Mouse (Mus musculus): ENCODE measurements around the gene Gm49405. TPM values are rescaled to one million over a fixed set of nuclear protein-coding genes. Genes with fewer than 3 reads are reported as not detected.
A peak's percentile ranks its signal among the peaks of the same experiment; 100 is the strongest.

Gene Gm49405
- polyA plus RNA-seq, 1 experiment: 2.4 TPM

DNA sequence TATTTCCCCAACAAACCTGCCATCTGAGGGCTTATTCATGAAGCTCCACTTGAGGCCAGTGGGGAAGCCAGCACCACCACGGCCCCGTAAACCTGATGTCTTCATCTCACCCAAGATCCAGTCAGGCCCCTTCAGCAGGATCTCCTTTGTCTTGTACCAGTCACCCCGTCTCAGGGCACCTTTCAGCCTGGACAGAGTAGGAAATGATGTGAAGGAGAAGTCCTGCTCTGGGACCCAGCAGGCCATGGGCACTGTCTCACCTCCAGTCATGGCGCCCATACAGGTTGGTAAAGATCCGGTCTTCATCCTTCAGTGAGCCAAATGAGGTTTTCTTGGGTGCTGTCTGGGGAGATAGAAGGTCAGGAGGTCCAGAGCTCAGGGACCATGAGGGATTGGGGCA lies 10.7 kb downstream of the Gm49405 start:
- no peaks in the 10 kb centered on the region for H3K27me3 ChIP-seq (ENCODE audit: control insufficient read depth, insufficient read depth, low read length, poor library complexity, severe bottlenecking)
- no peak overlapping the region for H3K9ac ChIP-seq (ENCODE audit: low read depth, poor library complexity, severe bottlenecking)
- no peaks in the 10 kb centered on the region for H3K9me3 ChIP-seq (replicated peaks; ENCODE audit: control insufficient read depth, insufficient read depth, low read length, poor library complexity, severe bottlenecking)
- H3K4me1 ChIP-seq (ENCODE audit: control insufficient read depth, insufficient read depth, low read length): no peaks in the 10 kb centered on the region
- TF ChIP-seq EP300 (IDR thresholded peaks at IDR 0.05; ENCODE audit: insufficient read depth, low read depth, low read length) (no peak), POLR2A (IDR thresholded peaks at IDR 0.05; ENCODE audit: insufficient read depth, low read length) (no peak)
- no peak overlapping the region for H3K27ac ChIP-seq (ENCODE audit: insufficient read depth, low read length)
- H3K4me3 ChIP-seq (ENCODE audit: low read depth, low read length): no peak overlapping the region
- H3K36me3 ChIP-seq (ENCODE audit: control insufficient read depth, insufficient read depth, low read length, poor library complexity, severe bottlenecking): peaks cover 8% of the 10 kb centered on the region; the same call in 1 of the 2 replicates

GRCm38 (mm10) chr19:4012432-4013022 lies 12.1 kb downstream of the Gm49405 start, which contains the start of gene Ndufv1:
Gene Ndufv1 (minus strand): TSS chr19:4012806.
- H3K27ac ChIP-seq (ENCODE audit: insufficient read depth, low read length): no peak within 1 kb of the TSS
- peak within 1 kb of the TSS; percentile 57 for H3K9ac ChIP-seq (ENCODE audit: low read depth, poor library complexity, severe bottlenecking)
- H3K4me1 ChIP-seq (ENCODE audit: control insufficient read depth, insufficient read depth, low read length): no peaks in the 10 kb centered on the region
- H3K36me3 ChIP-seq (ENCODE audit: control insufficient read depth, insufficient read depth, low read length, poor library complexity, severe bottlenecking): peaks cover 8% of the 10 kb centered on the region; the same call in 1 of the 2 replicates
- no peak for TF ChIP-seq POLR2A (IDR thresholded peaks at IDR 0.05; ENCODE audit: insufficient read depth, low read length)
- TF ChIP-seq CTCF (IDR thresholded peaks at IDR 0.05; ENCODE audit: low read depth, low read length): peak; percentile 62
- H3K27me3 ChIP-seq (ENCODE audit: control insufficient read depth, insufficient read depth, low read length, poor library complexity, severe bottlenecking): no peaks in the 10 kb centered on the region
- H3K9me3 ChIP-seq (replicated peaks; ENCODE audit: control insufficient read depth, insufficient read depth, low read length, poor library complexity, severe bottlenecking): no peaks in the 10 kb centered on the region
- H3K4me3 ChIP-seq (ENCODE audit: low read depth, low read length): peak within 1 kb of the TSS; percentile 96

- peak overlapping the region; percentile 57 for H3K9ac ChIP-seq (ENCODE audit: low read depth, poor library complexity, severe bottlenecking)
- no peak overlapping the region for H3K27ac ChIP-seq (ENCODE audit: insufficient read depth, low read length)
- H3K27me3 ChIP-seq (ENCODE audit: control insufficient read depth, insufficient read depth, low read length, poor library complexity, severe bottlenecking): no peaks in the 10 kb centered on the region
- no peaks in the 10 kb centered on the region for H3K9me3 ChIP-seq (replicated peaks; ENCODE audit: control insufficient read depth, insufficient read depth, low read length, poor library complexity, severe bottlenecking)
- no peak for TF ChIP-seq EP300 (IDR thresholded peaks at IDR 0.05; ENCODE audit: insufficient read depth, low read depth, low read length)
- no peak for TF ChIP-seq CTCF (IDR thresholded peaks at IDR 0.05; ENCODE audit: low read depth, low read length)
- no peak for TF ChIP-seq POLR2A (IDR thresholded peaks at IDR 0.05; ENCODE audit: insufficient read depth, low read length)
- peak overlapping the region; percentile 75 for H3K4me3 ChIP-seq (ENCODE audit: low read depth, low read length)
- no peaks in the 10 kb centered on the region for H3K4me1 ChIP-seq (ENCODE audit: control insufficient read depth, insufficient read depth, low read length)
- peaks cover 6% of the 10 kb centered on the region; the same call in 1 of the 2 replicates for H3K36me3 ChIP-seq (ENCODE audit: control insufficient read depth, insufficient read depth, low read length, poor library complexity, severe bottlenecking)
Observed at GRCm38 (mm10) chr19:4013066-4013465, 12.6 kb downstream of the Gm49405 start.

DNA sequence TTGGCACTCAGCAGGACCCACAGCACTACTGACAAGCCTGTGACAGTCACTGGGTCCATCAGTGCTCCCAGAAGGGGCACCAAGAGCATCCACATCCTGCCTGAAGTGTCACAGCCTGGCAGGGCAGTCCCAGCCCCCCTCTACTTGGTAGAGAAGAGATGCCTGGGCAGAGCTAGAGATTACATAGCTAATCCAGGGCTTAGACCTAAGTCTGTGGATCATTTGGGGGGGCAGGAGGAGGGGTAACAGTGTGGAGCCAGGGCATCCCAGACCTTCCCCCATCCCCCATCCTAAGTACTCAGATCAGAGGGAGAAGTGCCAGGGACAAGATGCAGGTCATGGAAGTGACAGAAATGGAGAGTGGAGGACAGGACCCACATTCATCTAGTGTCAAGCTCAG lies 14.4 kb downstream of the Gm49405 start:
- Histone ChIP-seq H3K27ac (ENCODE audit: insufficient read depth, low read length) (no peak overlapping the region), H3K4me3 (ENCODE audit: low read depth, low read length) (no peak overlapping the region), H3K9me3 (replicated peaks; ENCODE audit: control insufficient read depth, insufficient read depth, low read length, poor library complexity, severe bottlenecking) (no peaks in the 10 kb centered on the region), H3K36me3 (ENCODE audit: control insufficient read depth, insufficient read depth, low read length, poor library complexity, severe bottlenecking) (peaks cover 3% of the 10 kb centered on the region; the same call in 1 of the 2 replicates), H3K4me1 (ENCODE audit: control insufficient read depth, insufficient read depth, low read length) (no peaks in the 10 kb centered on the region), H3K9ac (ENCODE audit: low read depth, poor library complexity, severe bottlenecking) (no peak overlapping the region), H3K27me3 (ENCODE audit: control insufficient read depth, insufficient read depth, low read length, poor library complexity, severe bottlenecking) (no peaks in the 10 kb centered on the region)
- no peak for TF ChIP-seq POLR2A (IDR thresholded peaks at IDR 0.05; ENCODE audit: insufficient read depth, low read length)
- TF ChIP-seq EP300 (IDR thresholded peaks at IDR 0.05; ENCODE audit: insufficient read depth, low read depth, low read length): no peak

- TF ChIP-seq EP300 (IDR thresholded peaks at IDR 0.05; ENCODE audit: insufficient read depth, low read depth, low read length) (no peak), POLR2A (IDR thresholded peaks at IDR 0.05; ENCODE audit: insufficient read depth, low read length) (no peak), CTCF (IDR thresholded peaks at IDR 0.05; ENCODE audit: low read depth, low read length) (no peak)
- no peak overlapping the region for H3K27ac ChIP-seq (ENCODE audit: insufficient read depth, low read length)
- H3K9me3 ChIP-seq (replicated peaks; ENCODE audit: control insufficient read depth, insufficient read depth, low read length, poor library complexity, severe bottlenecking): no peaks in the 10 kb centered on the region
- H3K27me3 ChIP-seq (ENCODE audit: control insufficient read depth, insufficient read depth, low read length, poor library complexity, severe bottlenecking): no peaks in the 10 kb centered on the region
- no peak overlapping the region for H3K4me3 ChIP-seq (ENCODE audit: low read depth, low read length)
- no peaks in the 10 kb centered on the region for H3K4me1 ChIP-seq (ENCODE audit: control insufficient read depth, insufficient read depth, low read length)
- no peak overlapping the region for H3K9ac ChIP-seq (ENCODE audit: low read depth, poor library complexity, severe bottlenecking)
- H3K36me3 ChIP-seq (ENCODE audit: control insufficient read depth, insufficient read depth, low read length, poor library complexity, severe bottlenecking): no peaks in the 10 kb centered on the region
Observed at GRCm38 (mm10) chr19:4015635-4016034, 15.2 kb downstream of the Gm49405 start.

GRCm38 (mm10) chr19:4017921-4018587 lies 17.6 kb downstream of the Gm49405 start:
- Histone ChIP-seq H3K9me3 (replicated peaks; ENCODE audit: control insufficient read depth, insufficient read depth, low read length, poor library complexity, severe bottlenecking) (no peaks in the 10 kb centered on the region), H3K4me3 (ENCODE audit: low read depth, low read length) (no peak overlapping the region), H3K27me3 (ENCODE audit: control insufficient read depth, insufficient read depth, low read length, poor library complexity, severe bottlenecking) (no peaks in the 10 kb centered on the region), H3K36me3 (ENCODE audit: control insufficient read depth, insufficient read depth, low read length, poor library complexity, severe bottlenecking) (no peaks in the 10 kb centered on the region), H3K27ac (ENCODE audit: insufficient read depth, low read length) (no peak overlapping the region), H3K4me1 (ENCODE audit: control insufficient read depth, insufficient read depth, low read length) (no peaks in the 10 kb centered on the region), H3K9ac (ENCODE audit: low read depth, poor library complexity, severe bottlenecking) (no peak overlapping the region)
- no peak for TF ChIP-seq EP300 (IDR thresholded peaks at IDR 0.05; ENCODE audit: insufficient read depth, low read depth, low read length)
- no peak for TF ChIP-seq CTCF (IDR thresholded peaks at IDR 0.05; ENCODE audit: low read depth, low read length)
- no peak for TF ChIP-seq POLR2A (IDR thresholded peaks at IDR 0.05; ENCODE audit: insufficient read depth, low read length)

Measured in ES-Bruce4 (cell line).